Mouse (Mus musculus) heart, embryonic 15.5 days (tissue): Measurements from ENCODE around the gene Arhgef1. TPM values are rescaled to one million over a fixed set of nuclear protein-coding genes. Genes with fewer than 3 reads are reported as not detected.

Experiments
- ATAC-seq: fragments of 200-750 bp; cut with Nextera tagmentation; replicated peaks from 2 replicates; pipeline ENCODE4 v1.8.0; 2017; ENCODE audit warnings: low read depth, moderate TSS enrichment; ENCODE audit not compliant: insufficient number of reproducible peaks, insufficient read depth, low FRiP score
- H3K27ac ChIP-seq: fragments of 300-500 bp; sonication (generic); 2 replicates; pipeline ENCODE4 v1.5.1; 2015; ENCODE audit warnings: mild to moderate bottlenecking, inconsistent platforms
- H3K27me3 ChIP-seq: fragments of 300-500 bp; sonication (generic); 2 replicates; pipeline ENCODE4 v1.6.1; 2015; ENCODE audit warnings: inconsistent platforms
- H3K36me3 ChIP-seq: fragments of 300-500 bp; sonication (generic); 2 replicates; pipeline ENCODE4 v1.6.1; 2015; ENCODE audit warnings: mild to moderate bottlenecking, inconsistent platforms
- H3K4me1 ChIP-seq: fragments of 300-500 bp; sonication (generic); replicated peaks from 2 replicates; pipeline ENCODE4 v1.6.1; 2015; ENCODE audit warnings: inconsistent platforms
- H3K4me2 ChIP-seq: fragments of 300-500 bp; sonication (generic); 2 replicates; pipeline ENCODE4 v1.6.1; 2015; ENCODE audit warnings: inconsistent platforms, mild to moderate bottlenecking, moderate library complexity
- H3K4me3 ChIP-seq: fragments of 300-500 bp; sonication (generic); 2 replicates; pipeline ENCODE4 v1.5.1; 2015; ENCODE audit warnings: mild to moderate bottlenecking, inconsistent platforms
- H3K9ac ChIP-seq: fragments of 300-500 bp; sonication (generic); 2 replicates; pipeline ENCODE4 v1.6.1; 2015; ENCODE audit warnings: mild to moderate bottlenecking, inconsistent platforms
- H3K9me3 ChIP-seq: fragments of 300-500 bp; sonication (generic); replicated peaks from 2 replicates; pipeline ENCODE4 v1.6.1; 2016; ENCODE audit warnings: inconsistent platforms
- WGBS: fragments of 180-500 bp; shearing (Covaris S2); methylation state at CpG from one replicate; pipeline ENCODE4 v1.1.7; 2015; ENCODE audit warnings: mixed read lengths; 5-methylcytosine and 5-hydroxymethylcytosine counted together
- polyA plus RNA-seq: library from polyadenylated mRNA; unstranded; fragments of >200 nt; fragmentation: Nextera tagmentation; extraction: Ambion mirVana; gene quantifications from 2 replicates; pipeline ENCODE4 v1.2.1, GENCODE M21; 2015

The Arhgef1 gene
- polyA plus RNA-seq, 1 experiment from 2014 or later = 59.2 TPM

GRCm38 (mm10) chr7:24904936-24905335 is 2.2 kb downstream of the Arhgef1 start:
- Histone ChIP-seq H3K27me3 (no peaks in the 10 kb centered on the region), H3K27ac (peak overlapping the region; percentile 63; the same call in 1 of the 2 replicates), H3K9me3 (no peaks in the 10 kb centered on the region), H3K4me1 (peaks cover 42% of the 10 kb centered on the region), H3K4me3 (peak overlapping the region; percentile 64), H3K36me3 (peaks cover 4% of the 10 kb centered on the region; the same call in 1 of the 2 replicates), H3K9ac (peak overlapping the region; percentile 77), H3K4me2 (peak overlapping the region; percentile 81)
- ATAC-seq = no peak
- 18% methylated on average over 3 of the region's 3 CpGs for WGBS

DNA sequence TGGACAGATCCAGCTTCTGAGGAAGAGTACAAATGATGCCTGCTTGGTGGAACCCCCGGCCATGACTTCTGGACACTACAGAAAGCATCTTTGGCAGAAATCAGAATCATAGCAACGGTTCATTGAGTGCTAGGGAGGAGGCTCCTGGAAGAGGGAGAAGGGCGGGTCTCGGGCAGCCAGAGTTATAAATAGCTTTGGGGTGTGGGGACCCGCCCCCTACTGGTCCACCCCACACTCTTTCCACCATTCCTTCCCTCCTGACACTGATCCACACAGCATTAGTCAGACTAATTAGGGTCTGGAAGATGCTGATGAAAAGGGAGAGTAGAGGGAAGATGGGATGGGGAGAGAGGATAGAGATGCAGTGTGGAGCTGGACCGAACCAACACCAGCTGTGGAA is 3.8 kb downstream of the Arhgef1 start:
- H3K4me1 ChIP-seq = peaks cover 42% of the 10 kb centered on the region
- H3K9me3 ChIP-seq = no peaks in the 10 kb centered on the region
- H3K36me3 ChIP-seq = peaks cover 9% of the 10 kb centered on the region; the same call in 1 of the 2 replicates
- H3K27me3 ChIP-seq = no peaks in the 10 kb centered on the region
- H3K9ac ChIP-seq = no peak overlapping the region
- H3K4me2 ChIP-seq = peak overlapping the region; percentile 31
- H3K4me3 ChIP-seq = 0 out of 2 replicates have a peak overlapping the region, but pooled peaks have one; percentile 8
- peak overlapping the region; percentile 15; the same call in 1 of the 2 replicates for H3K27ac ChIP-seq
- no peak for ATAC-seq
- WGBS = 23% methylated on average over 6 of the region's 6 CpGs

DNA sequence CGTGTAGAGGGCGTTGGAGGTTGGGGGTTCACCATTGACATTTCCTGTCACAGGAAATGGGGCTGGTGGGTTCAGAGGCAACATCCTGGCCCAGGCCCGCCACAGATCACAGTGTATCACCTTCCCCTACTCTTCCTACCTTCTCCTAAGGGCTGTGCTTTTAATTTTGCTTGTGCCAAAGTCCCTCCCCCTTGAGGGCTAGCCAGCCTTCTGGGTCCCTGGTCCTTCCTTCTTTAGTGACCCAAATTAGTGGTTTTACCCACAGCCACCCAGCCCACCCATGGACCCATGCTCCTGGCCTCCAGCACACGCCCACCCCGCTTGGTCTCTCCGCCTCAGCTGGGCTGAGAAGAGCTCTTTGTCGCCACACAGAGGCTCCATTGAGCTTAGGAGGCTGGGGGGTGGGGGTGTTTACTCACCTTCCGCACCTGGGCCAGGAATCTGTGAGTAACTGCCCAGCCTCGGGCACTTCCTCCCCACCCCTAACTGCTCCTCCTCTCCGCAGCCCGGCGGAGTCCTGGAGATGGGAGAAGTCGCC is 4.6 kb downstream of the Arhgef1 start:
- Histone ChIP-seq H3K4me3 (peak overlapping the region; percentile 13; the same call in 1 of the 2 replicates), H3K27me3 (no peaks in the 10 kb centered on the region), H3K4me1 (peaks cover 36% of the 10 kb centered on the region), H3K4me2 (peak overlapping the region; percentile 31), H3K9ac (no peak overlapping the region), H3K27ac (peak overlapping the region; percentile 26; the same call in 1 of the 2 replicates), H3K36me3 (peaks cover 10% of the 10 kb centered on the region; the same call in 1 of the 2 replicates), H3K9me3 (no peaks in the 10 kb centered on the region)
- 36% methylated on average over 13 of the region's 13 CpGs for whole genome bisulfite sequencing
- ATAC-seq = no peak

- no peak overlapping the region for H3K4me3 ChIP-seq
- H3K4me2 ChIP-seq = no peak overlapping the region
- H3K4me1 ChIP-seq = peaks cover 2% of the 10 kb centered on the region
- ATAC-seq = no peak
- H3K27ac ChIP-seq = no peak overlapping the region
- no peak overlapping the region for H3K9ac ChIP-seq
- 92% methylated on average over 14 of the region's 14 CpGs for WGBS
- peaks cover 32% of the 10 kb centered on the region for H3K36me3 ChIP-seq
- H3K27me3 ChIP-seq = no peaks in the 10 kb centered on the region
- no peaks in the 10 kb centered on the region for H3K9me3 ChIP-seq
Measured at GRCm38 (mm10) chr7:24912480-24912879, 9.8 kb downstream of the Arhgef1 start.

DNA sequence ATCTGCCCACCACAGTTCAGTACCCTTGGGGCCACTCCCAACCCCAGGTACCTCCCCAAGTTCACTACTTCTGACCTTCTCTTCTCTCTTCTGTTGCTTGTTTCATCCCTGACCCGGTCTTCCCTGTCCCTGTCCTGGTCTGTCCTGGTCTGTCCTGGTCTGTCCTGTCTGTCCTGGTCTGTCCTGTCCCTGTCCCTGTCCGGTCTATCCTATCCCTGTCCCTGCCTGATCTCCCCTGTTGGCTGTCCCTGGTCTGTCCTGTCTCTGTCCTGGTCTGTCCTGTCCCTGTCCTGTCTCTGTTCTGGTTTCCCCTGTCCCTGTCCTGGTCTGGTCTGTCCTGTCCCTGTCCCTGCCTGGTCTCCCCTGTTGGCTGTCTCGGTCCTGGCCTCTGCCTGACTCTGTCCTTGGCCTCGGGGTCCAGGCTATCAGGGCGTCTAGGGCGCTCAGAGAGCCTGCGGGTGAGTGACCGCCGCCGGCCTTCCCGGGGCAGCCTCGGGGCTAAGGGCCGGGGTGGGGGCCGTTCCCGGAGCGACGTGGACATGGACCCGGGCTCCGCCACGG is 16.1 kb downstream of the Arhgef1 start:
- Histone ChIP-seq H3K4me2 (no peak overlapping the region), H3K27ac (no peak overlapping the region), H3K9me3 (no peaks in the 10 kb centered on the region), H3K4me1 (no peaks in the 10 kb centered on the region), H3K9ac (no peak overlapping the region), H3K4me3 (no peak overlapping the region), H3K27me3 (no peaks in the 10 kb centered on the region), H3K36me3 (peaks cover 69% of the 10 kb centered on the region)
- ATAC-seq = peak; percentile 40
- WGBS = 91% methylated on average over 20 of the region's 20 CpGs

DNA sequence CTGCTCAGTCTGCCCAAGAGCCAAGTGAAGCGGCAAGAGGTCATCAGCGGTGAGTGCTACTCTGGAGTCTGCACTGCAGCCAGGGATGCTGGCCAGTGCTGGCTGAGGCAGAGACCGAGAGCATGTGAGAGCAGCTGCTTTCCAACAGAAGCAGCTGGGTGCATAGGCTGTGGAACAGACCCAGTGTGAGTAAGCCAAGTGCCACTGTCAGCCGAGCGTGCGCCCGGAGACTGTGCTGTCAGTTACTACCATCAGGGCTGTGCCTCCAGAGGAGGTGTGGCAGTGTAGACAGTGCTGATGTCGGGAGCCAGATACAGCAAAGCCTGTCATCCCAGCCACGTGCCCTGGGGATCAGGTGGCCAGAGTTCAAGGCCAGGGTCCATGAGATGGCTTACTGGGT is 17.0 kb downstream of the Arhgef1 start:
- H3K4me2 ChIP-seq = no peak overlapping the region
- H3K4me3 ChIP-seq = no peak overlapping the region
- H3K27ac ChIP-seq = no peak overlapping the region
- no peaks in the 10 kb centered on the region for H3K9me3 ChIP-seq
- no peaks in the 10 kb centered on the region for H3K27me3 ChIP-seq
- H3K4me1 ChIP-seq = no peaks in the 10 kb centered on the region
- no peak for ATAC-seq
- 91% methylated on average over 9 of the region's 9 CpGs for WGBS
- no peak overlapping the region for H3K9ac ChIP-seq
- peaks cover 78% of the 10 kb centered on the region for H3K36me3 ChIP-seq

GRCm38 (mm10) chr7:24930475-24930874 is 27.8 kb downstream of the Arhgef1 start:
- no peak overlapping the region for H3K27ac ChIP-seq
- WGBS = 51% methylated on average over 6 of the region's 6 CpGs
- peaks cover 8% of the 10 kb centered on the region for H3K36me3 ChIP-seq
- H3K27me3 ChIP-seq = peaks cover 75% of the 10 kb centered on the region
- H3K4me1 ChIP-seq = peaks cover 3% of the 10 kb centered on the region
- H3K4me2 ChIP-seq = no peak overlapping the region
- H3K9me3 ChIP-seq = no peaks in the 10 kb centered on the region
- no peak overlapping the region for H3K4me3 ChIP-seq
- no peak overlapping the region for H3K9ac ChIP-seq
- ATAC-seq = no peak

GRCm38 (mm10) chr7:24931651-24932050 is 28.9 kb downstream of the Arhgef1 start:
- no peaks in the 10 kb centered on the region for H3K9me3 ChIP-seq
- no peaks in the 10 kb centered on the region; the same call in 1 of the 2 replicates for H3K36me3 ChIP-seq
- peaks cover 3% of the 10 kb centered on the region for H3K4me1 ChIP-seq
- peaks cover 86% of the 10 kb centered on the region for H3K27me3 ChIP-seq
- H3K4me3 ChIP-seq = no peak overlapping the region
- H3K27ac ChIP-seq = no peak overlapping the region
- H3K9ac ChIP-seq = no peak overlapping the region
- WGBS = 2% methylated on average over 15 of the region's 15 CpGs
- ATAC-seq = no peak
- H3K4me2 ChIP-seq = no peak overlapping the region

DNA sequence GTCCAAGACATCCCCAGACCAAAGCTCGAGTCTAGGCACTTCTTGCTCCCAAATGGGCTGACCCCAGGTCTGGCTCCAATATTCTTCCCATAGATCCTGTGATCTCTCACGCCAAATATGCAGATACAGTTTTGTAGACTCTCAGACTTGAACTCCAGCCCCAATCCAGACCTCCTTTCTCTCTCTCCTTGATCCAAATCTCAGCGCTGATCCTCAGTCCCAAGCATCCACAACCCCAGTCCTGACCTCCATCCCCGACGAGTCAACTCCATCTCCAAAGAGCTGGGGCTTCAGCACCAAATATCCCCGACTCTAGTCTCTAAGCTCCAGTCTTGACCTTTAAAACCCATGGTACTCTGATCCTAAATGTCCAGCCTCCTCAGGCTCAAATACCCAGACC is 40.9 kb downstream of the Arhgef1 start:
- no peaks in the 10 kb centered on the region for H3K36me3 ChIP-seq
- H3K27ac ChIP-seq = no peak overlapping the region
- WGBS = 11% methylated on average over 6 of the region's 6 CpGs
- H3K9me3 ChIP-seq = no peaks in the 10 kb centered on the region
- no peak overlapping the region for H3K4me3 ChIP-seq
- peaks cover 9% of the 10 kb centered on the region for H3K4me1 ChIP-seq
- H3K27me3 ChIP-seq = peaks cover 100% of the 10 kb centered on the region
- no peak for ATAC-seq
- H3K9ac ChIP-seq = no peak overlapping the region
- no peak overlapping the region for H3K4me2 ChIP-seq

DNA sequence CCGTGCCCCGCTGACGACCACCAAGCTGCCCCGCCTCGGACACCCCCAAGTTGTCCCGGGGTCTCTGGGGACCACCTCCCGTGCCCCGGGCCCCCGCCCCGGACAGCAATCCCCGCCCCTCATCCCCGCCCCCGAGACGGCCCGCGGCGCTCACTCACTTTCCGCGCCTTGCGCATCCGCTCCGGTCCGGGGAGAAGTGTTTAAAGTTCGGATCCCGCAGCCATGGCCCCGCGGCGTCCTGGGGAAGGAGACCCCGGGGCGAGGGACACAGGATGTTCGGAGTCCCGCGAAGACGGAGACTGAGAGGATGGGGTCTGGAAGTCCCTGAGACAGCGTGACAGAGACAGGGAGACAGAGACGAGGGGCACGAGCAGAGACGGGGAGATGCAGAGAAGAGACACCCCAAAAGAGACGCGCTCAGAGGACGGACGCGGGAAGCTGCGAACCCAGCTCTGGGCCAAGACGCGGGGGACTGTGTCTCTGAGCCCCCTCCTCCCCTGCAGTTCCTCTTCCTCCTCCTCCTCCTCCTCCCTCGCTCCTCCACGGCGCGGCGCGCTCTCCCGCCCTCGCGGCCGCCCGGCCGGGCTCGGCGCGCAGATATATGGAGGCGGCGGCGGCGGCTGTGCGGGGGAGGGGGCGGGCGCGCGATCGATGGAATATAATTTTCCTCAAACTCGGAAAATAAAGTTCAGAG is 41.7 kb downstream of the Arhgef1 start, which contains the start of gene Gm4881:
Gm4881 (minus strand) TSS at position 238 of the 694 bp plus-strand sequence.
- H3K27me3 ChIP-seq = peaks cover 100% of the 10 kb centered on the region
- peaks cover 9% of the 10 kb centered on the region for H3K4me1 ChIP-seq
- peak within 1 kb of the TSS; percentile 66 for H3K4me2 ChIP-seq
- H3K36me3 ChIP-seq = no peaks in the 10 kb centered on the region
- ATAC-seq = no peak
- no peaks in the 10 kb centered on the region for H3K9me3 ChIP-seq
- no peak within 1 kb of the TSS for H3K27ac ChIP-seq
- H3K4me3 ChIP-seq = peak within 1 kb of the TSS; percentile 44
- 2% methylated on average over 59 of the region's 72 CpGs for WGBS
- H3K9ac ChIP-seq = no peak within 1 kb of the TSS

DNA sequence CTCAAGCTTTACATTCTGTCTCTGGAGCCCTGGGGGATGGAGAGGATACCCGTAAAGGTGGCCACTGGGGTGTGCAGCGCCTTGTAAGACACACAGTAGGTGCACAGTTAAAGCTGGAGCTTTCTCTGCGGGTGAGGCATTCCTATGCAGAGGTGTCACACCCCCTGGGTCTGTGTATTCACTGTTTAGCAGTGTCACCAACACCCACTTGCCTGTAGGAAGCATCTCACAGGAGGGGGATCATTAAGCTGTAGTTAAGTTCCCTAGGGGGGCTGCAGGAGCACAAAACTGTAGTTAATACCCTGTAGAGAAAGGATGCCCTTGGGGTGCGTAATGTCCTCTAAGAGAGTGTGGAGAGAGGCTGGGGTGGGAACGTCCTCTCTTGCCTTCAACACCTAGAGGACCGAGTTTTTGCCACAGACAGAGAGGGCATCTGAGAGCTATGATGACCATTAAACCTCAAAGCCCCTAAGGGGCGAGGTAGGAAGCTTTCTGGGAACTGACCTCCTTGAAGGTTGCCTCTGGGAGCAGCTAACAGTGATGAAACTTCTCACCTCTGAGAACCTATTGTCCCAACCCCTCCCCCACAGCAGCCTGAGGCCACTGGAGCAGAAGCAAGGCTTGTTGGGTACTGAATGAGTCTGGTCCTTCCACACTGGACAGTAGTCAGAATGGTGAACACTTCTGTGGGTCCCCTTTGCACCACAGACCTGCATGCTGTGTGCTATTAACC is 44.8 kb downstream of the Arhgef1 start:
- 4% methylated on average over 7 of the region's 7 CpGs for WGBS
- H3K4me3 ChIP-seq = no peak overlapping the region

More for the DNA sequence above, 44.8 kb downstream of the Arhgef1 start:
- Histone ChIP-seq H3K9ac (no peak overlapping the region), H3K36me3 (no peaks in the 10 kb centered on the region), H3K4me2 (no peak overlapping the region), H3K9me3 (no peaks in the 10 kb centered on the region), H3K27me3 (peaks cover 100% of the 10 kb centered on the region), H3K27ac (no peak overlapping the region), H3K4me1 (peaks cover 9% of the 10 kb centered on the region)
- ATAC-seq = no peak
